Mouse (Mus musculus) megakaryocyte, embryonic 14.5 days (primary cell): ENCODE data around the gene Nkx2-5. TPM values are rescaled to one million over a fixed set of nuclear protein-coding genes. Genes with fewer than 3 reads are reported as not detected.

ENCODE experiments used
- H3K27me3 ChIP-seq: replicated peaks from 2 replicates; pipeline ENCODE3; 2012; ENCODE audit warnings: inconsistent platforms
- H3K36me3 ChIP-seq: replicated peaks from 2 replicates; pipeline ENCODE3; 2012; ENCODE audit warnings: low read length, inconsistent platforms, mixed read lengths
- H3K4me1 ChIP-seq: 2 replicates; pipeline ENCODE4 v1.6.1; 2012; ENCODE audit warnings: inconsistent platforms
- H3K4me3 ChIP-seq: replicated peaks from 2 replicates; pipeline ENCODE3; 2012; ENCODE audit warnings: moderate library complexity, mild to moderate bottlenecking, inconsistent platforms
- H3K9me3 ChIP-seq: 2 replicates; pipeline ENCODE4 v1.6.1; 2012; ENCODE audit warnings: inconsistent platforms
- FLI1 ChIP-seq: IDR thresholded peaks from 2 replicates; pipeline ENCODE4 v1.6.1; 2012; ENCODE audit warnings: low read length, inconsistent platforms, mixed read lengths
- GATA1 ChIP-seq: IDR thresholded peaks from 3 replicates; pipeline ENCODE4 v1.6.1; 2012; ENCODE audit warnings: mixed read lengths, low read length, inconsistent platforms, borderline replicate concordance
- polyA plus RNA-seq: library from polyadenylated mRNA; stranded (reverse); fragments of >175 nt; gene quantifications from 2 replicates; pipeline ENCODE4 v1.2.3, GENCODE M21; 2012; ENCODE audit warnings: low replicate concordance; ENCODE audit not compliant: insufficient read depth

The Nkx2-5 gene
- polyA plus RNA-seq, 1 experiment, result not detected

GRCm38 (mm10) chr17:26852262-26852661, 7.5 kb upstream of the Nkx2-5 start:
- Histone ChIP-seq H3K4me3 (no peak overlapping the region), H3K27me3 (peaks cover 90% of the 10 kb centered on the region), H3K9me3 (no peaks in the 10 kb centered on the region), H3K36me3 (no peaks in the 10 kb centered on the region), H3K4me1 (peaks cover 26% of the 10 kb centered on the region)
- TF ChIP-seq FLI1 (no peak), GATA1 (no peak)

GRCm38 (mm10) chr17:26851136-26851460, 6.3 kb upstream of the Nkx2-5 start:
- H3K27me3 ChIP-seq, result peaks cover 87% of the 10 kb centered on the region
- TF ChIP-seq FLI1 (no peak), GATA1 (no peak)
- no peaks in the 10 kb centered on the region for H3K9me3 ChIP-seq
- peak overlapping the region; percentile 31 for H3K4me3 ChIP-seq
- no peaks in the 10 kb centered on the region for H3K36me3 ChIP-seq
- H3K4me1 ChIP-seq, result peaks cover 26% of the 10 kb centered on the region

GRCm38 (mm10) chr17:26850358-26851135, 5.7 kb upstream of the Nkx2-5 start:
- Histone ChIP-seq H3K27me3 (peaks cover 86% of the 10 kb centered on the region), H3K36me3 (no peaks in the 10 kb centered on the region), H3K9me3 (no peaks in the 10 kb centered on the region), H3K4me1 (peaks cover 26% of the 10 kb centered on the region), H3K4me3 (peak overlapping the region; percentile 80)
- no peak for TF ChIP-seq GATA1
- TF ChIP-seq FLI1, result no peak

- Histone ChIP-seq H3K27me3 (peaks cover 87% of the 10 kb centered on the region), H3K36me3 (no peaks in the 10 kb centered on the region), H3K4me3 (peak overlapping the region; percentile 80), H3K9me3 (no peaks in the 10 kb centered on the region), H3K4me1 (peaks cover 26% of the 10 kb centered on the region)
- TF ChIP-seq GATA1 (no peak), FLI1 (no peak)
Measured at GRCm38 (mm10) chr17:26849746-26850357, 5.0 kb upstream of the Nkx2-5 start.

- no peaks in the 10 kb centered on the region for H3K9me3 ChIP-seq
- H3K36me3 ChIP-seq, result no peaks in the 10 kb centered on the region
- peaks cover 31% of the 10 kb centered on the region for H3K4me1 ChIP-seq
- H3K4me3 ChIP-seq, result no peak overlapping the region
- H3K27me3 ChIP-seq, result peaks cover 87% of the 10 kb centered on the region
- no peak for TF ChIP-seq GATA1
- no peak for TF ChIP-seq FLI1
Measured at GRCm38 (mm10) chr17:26849106-26849745, 4.4 kb upstream of the Nkx2-5 start.

- no peaks in the 10 kb centered on the region for H3K9me3 ChIP-seq
- H3K27me3 ChIP-seq, result peaks cover 88% of the 10 kb centered on the region
- H3K36me3 ChIP-seq, result no peaks in the 10 kb centered on the region
- H3K4me3 ChIP-seq, result no peak overlapping the region
- TF ChIP-seq FLI1, result no peak
- no peak for TF ChIP-seq GATA1
- H3K4me1 ChIP-seq, result peaks cover 31% of the 10 kb centered on the region
Measured at GRCm38 (mm10) chr17:26848236-26848635, 3.4 kb upstream of the Nkx2-5 start.

GRCm38 (mm10) chr17:26847801-26848200, 3.0 kb upstream of the Nkx2-5 start:
- TF ChIP-seq GATA1, result no peak
- Histone ChIP-seq H3K36me3 (no peaks in the 10 kb centered on the region), H3K4me3 (no peak overlapping the region), H3K4me1 (peaks cover 31% of the 10 kb centered on the region), H3K9me3 (no peaks in the 10 kb centered on the region), H3K27me3 (peaks cover 89% of the 10 kb centered on the region)

- Histone ChIP-seq H3K9me3 (no peaks in the 10 kb centered on the region), H3K27me3 (peaks cover 90% of the 10 kb centered on the region), H3K4me3 (no peak overlapping the region)
Measured at GRCm38 (mm10) chr17:26846411-26846810, 1.6 kb upstream of the Nkx2-5 start.

GRCm38 (mm10) chr17:26845149-26846050, 591 bp upstream of the Nkx2-5 start:
- H3K27me3 ChIP-seq, result peaks cover 91% of the 10 kb centered on the region
- peaks cover 20% of the 10 kb centered on the region for H3K4me1 ChIP-seq
- H3K9me3 ChIP-seq, result no peaks in the 10 kb centered on the region
- TF ChIP-seq FLI1, result no peak
- TF ChIP-seq GATA1, result no peak
- no peak overlapping the region for H3K4me3 ChIP-seq
- H3K36me3 ChIP-seq, result no peaks in the 10 kb centered on the region

More at GRCm38 (mm10) chr17:26846411-26846810, 1.6 kb upstream of the Nkx2-5 start:
- H3K4me1 ChIP-seq, result peaks cover 23% of the 10 kb centered on the region
- H3K36me3 ChIP-seq, result no peaks in the 10 kb centered on the region
- no peak for TF ChIP-seq GATA1
- no peak for TF ChIP-seq FLI1
